Mouse (Mus musculus): ENCODE data around the gene Twf2. TPM values are rescaled to one million over a fixed set of nuclear protein-coding genes. Genes with fewer than 3 reads are reported as not detected.

The Twf2 gene
- 49.6 and 52.9 TPM in 2 replicates for polyA plus RNA-seq (2014; fragmentation: Nextera tagmentation; extraction: Ambion mirVana)

DNA sequence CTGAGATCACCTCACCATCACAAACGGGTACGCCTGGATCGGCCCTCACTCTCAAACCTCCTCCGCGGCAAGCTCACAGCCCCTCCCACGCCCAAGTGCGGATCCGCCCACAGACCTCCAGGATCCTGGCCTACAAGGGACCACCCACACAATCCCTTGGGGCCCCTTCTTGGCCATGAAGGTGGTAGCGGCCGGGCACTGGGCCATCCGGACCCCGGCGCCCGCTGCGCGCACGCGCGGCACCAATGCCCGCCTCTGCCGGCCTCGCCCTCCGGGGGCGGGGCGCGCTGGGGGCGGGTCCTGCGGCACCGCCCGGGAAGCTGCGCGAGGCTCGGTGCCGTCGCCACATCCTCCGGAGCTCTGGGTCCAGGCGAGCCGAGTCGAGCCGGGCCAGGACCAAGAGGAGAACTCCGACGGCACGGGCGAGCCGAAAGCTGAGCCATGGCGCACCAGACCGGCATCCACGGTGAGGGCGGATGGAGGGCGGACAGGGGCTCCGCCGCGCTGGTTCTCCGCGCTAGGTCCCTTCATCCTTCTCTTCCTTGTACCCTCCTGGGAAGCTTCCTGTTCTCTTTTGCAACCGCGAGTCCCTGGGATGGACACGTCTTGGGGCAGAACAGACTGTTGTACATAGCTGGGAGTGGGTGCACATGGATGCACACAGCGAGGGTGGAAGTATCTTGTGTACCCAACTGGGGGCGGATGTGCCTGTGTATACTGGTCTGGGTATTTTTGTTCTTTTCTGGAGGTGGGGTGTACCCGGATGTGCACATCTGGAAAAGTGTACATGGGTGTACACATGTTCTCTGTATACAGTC, at the start of gene Twf2:
Twf2 (plus strand) TSS at position 290 of the 818 bp plus-strand sequence.
- DNase-seq (ENCODE audit: low spot score) (peak; percentile 87), ATAC-seq (ENCODE audit: low FRiP score) (peak; percentile 88)
- Histone ChIP-seq H3K36me3 (replicated peaks; ENCODE audit: control insufficient read depth, insufficient read depth) (no peaks in the 10 kb centered on the region; the same call in 1 of the 2 replicates), H3K9ac (peak within 1 kb of the TSS; percentile 93), H3K4me1 (replicated peaks; ENCODE audit: control insufficient read depth, insufficient read depth, low read length) (peaks cover 24% of the 10 kb centered on the region), H3K9me3 (ENCODE audit: control insufficient read depth, low read length) (no peaks in the 10 kb centered on the region), H3K4me2 (replicated peaks) (peak within 1 kb of the TSS; percentile 76), H3K27me3 (ENCODE audit: control insufficient read depth, insufficient read depth, low read length) (no peaks in the 10 kb centered on the region), H3K27ac (peak within 1 kb of the TSS; percentile 76), H3K4me3 (replicated peaks; ENCODE audit: low read length) (peak within 1 kb of the TSS; percentile 85)
- 2% methylated on average over 61 of the region's 61 CpGs for WGBS

DNA sequence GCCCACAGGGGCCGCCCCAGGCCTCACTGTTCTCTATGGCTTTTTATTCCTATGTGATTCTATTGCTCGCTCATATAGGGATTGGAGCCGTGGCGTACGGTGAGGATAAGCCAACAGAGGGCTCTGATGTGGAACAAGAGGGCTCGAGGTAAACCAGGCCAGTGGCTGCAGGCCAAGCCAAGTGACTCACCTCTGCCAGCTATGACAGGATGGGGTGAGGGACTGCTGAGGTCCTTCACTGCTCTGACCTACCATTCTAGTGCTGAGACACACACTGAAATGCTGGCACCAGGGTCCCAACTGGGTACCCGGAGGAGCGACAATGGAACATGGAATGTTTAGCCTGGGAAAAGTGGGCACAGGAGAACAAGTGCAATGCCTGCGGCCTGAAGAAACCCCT, 48.8 kb upstream of the Twf2 start:
- WGBS = 87% methylated on average over 9 of the region's 9 CpGs
- Histone ChIP-seq H3K4me3 (replicated peaks; ENCODE audit: low read length) (no peak overlapping the region), H3K27me3 (ENCODE audit: control insufficient read depth, insufficient read depth, low read length) (no peaks in the 10 kb centered on the region), H3K4me2 (replicated peaks) (no peak overlapping the region), H3K9ac (no peak overlapping the region), H3K9me3 (ENCODE audit: control insufficient read depth, low read length) (no peaks in the 10 kb centered on the region), H3K4me1 (replicated peaks; ENCODE audit: control insufficient read depth, insufficient read depth, low read length) (peaks cover 24% of the 10 kb centered on the region), H3K27ac (peak overlapping the region; percentile 64; the same call in 1 of the 2 replicates), H3K36me3 (replicated peaks; ENCODE audit: control insufficient read depth, insufficient read depth) (peaks cover 29% of the 10 kb centered on the region)
- DNase-seq (ENCODE audit: low spot score) (no peak), ATAC-seq (ENCODE audit: low FRiP score) (no peak)

DNA sequence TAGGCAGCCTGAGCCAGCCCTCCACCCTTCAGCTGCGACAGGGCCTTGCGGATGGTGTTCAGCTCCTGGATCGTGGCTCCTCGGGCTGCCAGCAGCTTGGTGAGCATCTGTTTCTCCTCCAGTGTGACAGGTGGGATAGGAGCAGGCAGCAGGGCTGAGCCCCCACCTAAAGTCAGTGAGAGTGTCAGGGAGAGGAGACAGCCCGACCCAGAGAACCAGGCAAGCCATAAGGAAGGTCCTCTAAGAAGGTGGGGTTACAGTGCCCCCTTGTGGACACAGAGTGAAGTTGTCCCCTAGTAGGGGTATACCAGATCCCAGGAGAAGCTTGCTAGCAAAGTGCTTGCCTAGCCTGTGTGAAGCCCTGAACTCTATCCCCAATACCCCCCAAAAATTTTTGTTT, 46.5 kb upstream of the Twf2 start:
- H3K27me3 ChIP-seq (ENCODE audit: control insufficient read depth, insufficient read depth, low read length) = no peaks in the 10 kb centered on the region
- H3K9ac ChIP-seq = peak overlapping the region; percentile 26
- no peak overlapping the region for H3K4me3 ChIP-seq (replicated peaks; ENCODE audit: low read length)
- H3K9me3 ChIP-seq (ENCODE audit: control insufficient read depth, low read length) = no peaks in the 10 kb centered on the region
- WGBS = 53% methylated on average over 5 of the region's 5 CpGs
- H3K4me2 ChIP-seq (replicated peaks) = no peak overlapping the region
- peak overlapping the region; percentile 64 for H3K27ac ChIP-seq
- peaks cover 22% of the 10 kb centered on the region for H3K36me3 ChIP-seq (replicated peaks; ENCODE audit: control insufficient read depth, insufficient read depth)
- DNase-seq (ENCODE audit: low spot score) = peak; percentile 87
- H3K4me1 ChIP-seq (replicated peaks; ENCODE audit: control insufficient read depth, insufficient read depth, low read length) = peaks cover 10% of the 10 kb centered on the region
- peak; percentile 49 for ATAC-seq (ENCODE audit: low FRiP score)

DNA sequence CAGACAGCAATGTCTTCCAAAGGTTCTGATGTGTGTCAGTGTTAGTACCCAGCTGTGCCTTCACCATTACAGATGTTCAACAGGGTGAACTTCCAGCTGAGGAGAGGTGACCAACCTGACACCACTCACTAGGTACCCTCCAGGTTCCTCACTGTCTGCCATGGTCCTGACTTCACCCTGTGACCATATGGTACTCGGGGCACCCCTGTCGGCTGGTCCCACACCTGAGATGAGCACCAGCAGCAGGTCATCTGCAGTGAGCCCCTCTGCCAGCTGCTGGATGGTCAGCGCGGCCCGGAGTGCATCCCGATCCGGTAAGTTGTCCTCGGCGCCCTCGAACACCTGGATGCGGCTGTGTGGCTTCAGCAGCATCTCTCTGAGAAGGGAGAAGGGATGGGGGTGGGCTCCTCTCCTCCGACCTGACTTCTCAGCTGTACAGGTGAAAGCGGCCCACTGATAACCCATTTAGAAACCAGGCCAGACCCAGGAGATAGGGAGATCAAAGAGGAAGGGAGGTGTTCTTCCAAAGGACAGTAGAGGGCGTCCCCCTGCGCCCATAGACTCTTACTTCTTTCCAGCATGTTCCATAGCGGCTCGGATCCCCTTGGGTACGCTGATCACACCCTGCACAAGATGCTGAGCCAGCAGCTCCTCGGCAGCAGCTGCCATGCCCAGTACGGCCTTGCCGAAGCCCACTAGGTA, 45.8 kb upstream of the Twf2 start:
- DNase-seq (ENCODE audit: low spot score) (peak; percentile 22), ATAC-seq (ENCODE audit: low FRiP score) (no peak)
- H3K27ac ChIP-seq = no peak overlapping the region

DNA sequence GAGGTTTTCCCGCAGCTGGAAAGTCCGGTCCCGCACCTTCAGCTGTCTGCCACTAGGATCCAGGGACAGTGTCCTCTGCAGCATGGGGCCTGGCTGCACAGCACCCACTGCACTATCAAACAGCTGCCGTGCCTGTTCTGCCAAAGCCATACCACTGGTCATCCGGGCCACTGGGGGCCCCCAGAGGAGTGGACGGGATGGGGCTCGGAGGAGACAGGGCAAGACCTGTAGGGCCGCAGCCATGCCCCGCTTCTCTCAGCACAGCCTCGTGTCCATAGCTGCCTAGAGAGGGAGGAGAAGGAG, 45.3 kb upstream of the Twf2 start:
- no peak for ATAC-seq (ENCODE audit: low FRiP score)
- Histone ChIP-seq H3K27ac (no peak overlapping the region), H3K9ac (no peak overlapping the region), H3K4me3 (replicated peaks; ENCODE audit: low read length) (no peak overlapping the region), H3K36me3 (replicated peaks; ENCODE audit: control insufficient read depth, insufficient read depth) (peaks cover 14% of the 10 kb centered on the region), H3K4me2 (replicated peaks) (no peak overlapping the region), H3K4me1 (replicated peaks; ENCODE audit: control insufficient read depth, insufficient read depth, low read length) (peaks cover 9% of the 10 kb centered on the region; the same call in 1 of the 2 replicates), H3K9me3 (ENCODE audit: control insufficient read depth, low read length) (no peaks in the 10 kb centered on the region), H3K27me3 (ENCODE audit: control insufficient read depth, insufficient read depth, low read length) (no peaks in the 10 kb centered on the region)
- WGBS = 87% methylated on average over 10 of the region's 10 CpGs
- no peak for DNase-seq (ENCODE audit: low spot score)

More for the DNA sequence above, 45.8 kb upstream of the Twf2 start:
- Histone ChIP-seq H3K36me3 (replicated peaks; ENCODE audit: control insufficient read depth, insufficient read depth) (peaks cover 19% of the 10 kb centered on the region), H3K9ac (no peak overlapping the region), H3K4me1 (replicated peaks; ENCODE audit: control insufficient read depth, insufficient read depth, low read length) (peaks cover 9% of the 10 kb centered on the region; the same call in 1 of the 2 replicates), H3K4me3 (replicated peaks; ENCODE audit: low read length) (no peak overlapping the region), H3K9me3 (ENCODE audit: control insufficient read depth, low read length) (no peaks in the 10 kb centered on the region), H3K4me2 (replicated peaks) (no peak overlapping the region), H3K27me3 (ENCODE audit: control insufficient read depth, insufficient read depth, low read length) (no peaks in the 10 kb centered on the region)
- 75% methylated on average over 21 of the region's 21 CpGs for WGBS

DNA sequence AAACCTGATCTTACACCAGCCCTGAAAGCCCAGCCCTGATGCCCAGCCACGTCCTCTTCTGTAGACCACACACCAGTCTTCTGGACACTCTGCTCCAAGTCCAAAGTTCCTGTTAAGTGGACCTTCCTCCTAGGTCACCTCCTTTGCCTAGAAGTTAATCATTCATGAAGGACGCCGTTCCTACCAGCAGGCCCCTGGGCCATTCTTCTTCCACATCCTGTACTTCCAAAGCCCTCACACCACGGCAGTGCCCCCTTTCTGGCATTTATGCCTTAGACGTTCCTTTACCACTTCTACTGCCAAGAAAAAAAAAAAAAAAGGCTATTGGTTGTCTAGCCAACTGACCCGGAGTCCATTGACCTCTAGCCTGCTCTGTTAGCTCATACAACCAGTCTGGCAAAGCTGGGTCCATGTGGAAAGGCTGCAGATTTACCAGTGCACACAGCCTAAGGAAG, 44.8 kb upstream of the Twf2 start, which contains the start of gene Glyctk:
Glyctk (minus strand) TSS at position 102 of the 455 bp plus-strand sequence.
- Histone ChIP-seq H3K4me2 (replicated peaks) (no peak within 1 kb of the TSS), H3K27me3 (ENCODE audit: control insufficient read depth, insufficient read depth, low read length) (no peaks in the 10 kb centered on the region), H3K4me3 (replicated peaks; ENCODE audit: low read length) (no peak within 1 kb of the TSS), H3K36me3 (replicated peaks; ENCODE audit: control insufficient read depth, insufficient read depth) (peaks cover 9% of the 10 kb centered on the region), H3K9me3 (ENCODE audit: control insufficient read depth, low read length) (no peaks in the 10 kb centered on the region), H3K27ac (peak within 1 kb of the TSS; percentile 11; the same call in 1 of the 2 replicates), H3K4me1 (replicated peaks; ENCODE audit: control insufficient read depth, insufficient read depth, low read length) (peaks cover 9% of the 10 kb centered on the region; the same call in 1 of the 2 replicates), H3K9ac (no peak within 1 kb of the TSS)
- WGBS = 81% methylated on average over 6 of the region's 6 CpGs
- ATAC-seq (ENCODE audit: low FRiP score) (no peak), DNase-seq (ENCODE audit: low spot score) (no peak)

DNA sequence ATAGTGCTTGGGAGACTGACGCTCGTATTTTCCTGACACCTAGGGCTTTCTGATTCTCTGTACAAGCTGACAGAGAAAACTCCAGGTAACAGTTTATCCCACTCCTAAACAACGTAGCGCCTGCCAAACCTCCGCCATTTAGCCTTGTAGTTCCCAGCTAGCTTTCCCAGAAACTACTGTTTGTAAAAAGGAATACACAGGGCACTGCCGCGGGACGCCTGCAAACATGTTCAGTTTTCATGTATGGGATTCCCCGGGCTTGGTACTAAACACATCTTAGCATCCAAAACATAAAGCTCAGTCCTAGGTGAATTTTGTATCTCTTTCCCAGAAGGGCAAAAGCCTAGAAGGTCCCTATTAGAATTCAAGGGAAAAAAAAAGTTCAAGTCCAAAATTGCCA, 43.7 kb upstream of the Twf2 start:
- H3K4me3 ChIP-seq (replicated peaks; ENCODE audit: low read length) = peak overlapping the region; percentile 40
- peak overlapping the region; percentile 57; the same call in 1 of the 2 replicates for H3K9ac ChIP-seq
- H3K27me3 ChIP-seq (ENCODE audit: control insufficient read depth, insufficient read depth, low read length) = no peaks in the 10 kb centered on the region
- H3K4me2 ChIP-seq (replicated peaks) = peak overlapping the region; percentile 72
- no peak for ATAC-seq (ENCODE audit: low FRiP score)
- H3K36me3 ChIP-seq (replicated peaks; ENCODE audit: control insufficient read depth, insufficient read depth) = no peaks in the 10 kb centered on the region
- H3K9me3 ChIP-seq (ENCODE audit: control insufficient read depth, low read length) = no peaks in the 10 kb centered on the region
- DNase-seq (ENCODE audit: low spot score) = no peak
- peaks cover 9% of the 10 kb centered on the region; the same call in 1 of the 2 replicates for H3K4me1 ChIP-seq (replicated peaks; ENCODE audit: control insufficient read depth, insufficient read depth, low read length)
- H3K27ac ChIP-seq = peak overlapping the region; percentile 98
- 78% methylated on average over 9 of the region's 9 CpGs for WGBS

DNA sequence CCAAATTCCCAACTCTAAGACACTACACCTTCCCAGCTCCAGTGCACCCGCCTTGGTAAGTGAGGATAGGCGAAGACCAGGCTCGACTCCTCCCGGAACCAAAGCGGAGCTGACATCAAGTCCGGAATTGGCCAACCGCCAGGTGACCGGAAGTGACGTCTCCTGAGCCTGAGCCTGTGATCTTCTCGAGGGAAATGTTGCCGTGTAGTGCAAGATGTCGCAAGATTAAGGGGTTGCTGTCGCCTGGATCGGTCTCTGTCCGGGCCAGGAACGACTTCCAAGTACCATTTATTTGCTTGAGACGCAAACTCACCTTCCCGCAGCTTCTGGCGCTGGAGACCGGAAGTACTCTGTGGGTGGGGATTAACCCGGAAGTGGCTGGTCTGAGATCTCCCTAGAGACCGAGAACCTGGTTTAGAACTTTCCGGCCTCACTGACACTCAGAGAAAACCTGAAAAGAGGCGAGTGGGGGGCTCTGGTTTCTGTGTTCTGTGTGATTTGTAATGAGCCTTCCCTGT, 43.1 kb upstream of the Twf2 start:
- H3K27me3 ChIP-seq (ENCODE audit: control insufficient read depth, insufficient read depth, low read length) = no peaks in the 10 kb centered on the region
- 3% methylated on average over 24 of the region's 24 CpGs for WGBS
- H3K36me3 ChIP-seq (replicated peaks; ENCODE audit: control insufficient read depth, insufficient read depth) = no peaks in the 10 kb centered on the region
- peak overlapping the region; percentile 40 for H3K4me3 ChIP-seq (replicated peaks; ENCODE audit: low read length)
- peak overlapping the region; percentile 98 for H3K27ac ChIP-seq
- no peaks in the 10 kb centered on the region for H3K9me3 ChIP-seq (ENCODE audit: control insufficient read depth, low read length)
- ATAC-seq (ENCODE audit: low FRiP score) = peak; percentile 78
- peak overlapping the region; percentile 72 for H3K4me2 ChIP-seq (replicated peaks)
- peak overlapping the region; percentile 57 for H3K9ac ChIP-seq
- peaks cover 9% of the 10 kb centered on the region; the same call in 1 of the 2 replicates for H3K4me1 ChIP-seq (replicated peaks; ENCODE audit: control insufficient read depth, insufficient read depth, low read length)
- DNase-seq (ENCODE audit: low spot score) = peak; percentile 98

DNA sequence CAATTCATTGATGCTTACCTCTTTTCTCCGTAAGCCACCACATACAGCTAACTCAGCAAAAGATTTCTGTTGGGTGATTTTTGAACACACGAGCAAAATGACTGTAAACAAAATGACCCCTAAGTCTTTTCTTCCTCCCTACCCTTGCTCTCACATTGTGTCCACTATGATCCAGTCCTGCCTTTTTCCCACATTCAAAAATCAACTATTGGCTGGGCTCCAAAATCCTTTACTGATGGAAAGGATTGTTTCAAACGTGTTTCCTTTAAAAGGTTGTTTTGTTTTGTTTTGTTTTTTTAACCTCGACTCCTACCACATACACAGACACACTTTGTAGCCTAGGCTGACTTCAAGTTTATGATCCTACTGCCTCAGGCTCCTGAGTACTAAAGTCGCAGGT, 42.5 kb upstream of the Twf2 start:
- no peak for DNase-seq (ENCODE audit: low spot score)
- H3K36me3 ChIP-seq (replicated peaks; ENCODE audit: control insufficient read depth, insufficient read depth) = no peaks in the 10 kb centered on the region
- ATAC-seq (ENCODE audit: low FRiP score) = no peak
- H3K9ac ChIP-seq = peak overlapping the region; percentile 57
- no peaks in the 10 kb centered on the region for H3K27me3 ChIP-seq (ENCODE audit: control insufficient read depth, insufficient read depth, low read length)
- H3K27ac ChIP-seq = peak overlapping the region; percentile 98
- WGBS = 53% methylated on average over 5 of the region's 5 CpGs
- peak overlapping the region; percentile 40 for H3K4me3 ChIP-seq (replicated peaks; ENCODE audit: low read length)
- no peaks in the 10 kb centered on the region for H3K9me3 ChIP-seq (ENCODE audit: control insufficient read depth, low read length)
- peak overlapping the region; percentile 72 for H3K4me2 ChIP-seq (replicated peaks)
- H3K4me1 ChIP-seq (replicated peaks; ENCODE audit: control insufficient read depth, insufficient read depth, low read length) = peaks cover 9% of the 10 kb centered on the region; the same call in 1 of the 2 replicates
